Mouse (Mus musculus) brain, embryonic 18.5 days (tissue): Measurements from ENCODE around the gene Aqp2.

ENCODE experiments used
- DNase-seq: peaks from one replicate; pipeline ENCODE4 v3.0.0-alpha.2; 2012; ENCODE audit warnings: low read depth, low spot score

The Aqp2 gene

GRCm38 (mm10) chr15:99578802-99579485 lies at the start of gene Aqp2:
Gene Aqp2, plus strand, starts transcription at chr15:99579055.
- DNase-seq = no peak

DNA sequence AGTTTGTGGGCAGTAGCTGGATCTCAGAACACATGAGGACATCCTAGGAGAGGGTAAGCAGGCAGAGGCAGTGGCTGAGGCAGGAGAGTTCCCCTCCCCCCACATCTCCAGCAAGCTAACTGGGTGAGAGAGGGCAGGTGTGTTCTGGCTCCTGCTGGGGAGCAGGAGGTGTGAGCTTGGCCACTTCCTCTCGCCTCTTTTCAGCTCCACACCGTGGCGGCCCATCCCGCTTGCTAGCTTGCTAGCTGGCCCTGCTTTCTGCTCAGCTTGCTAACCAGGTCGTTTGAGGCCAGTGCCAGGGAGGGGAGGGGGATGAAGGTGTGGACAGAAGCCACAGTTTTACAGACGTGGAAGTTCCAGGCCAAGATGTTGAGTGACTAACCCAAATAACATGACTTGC lies 47.7 kb upstream of the Aqp2 start:
- DNase-seq = no peak

- no peak for DNase-seq
Observed at GRCm38 (mm10) chr15:99532023-99532422, 46.8 kb upstream of the Aqp2 start.

GRCm38 (mm10) chr15:99536889-99537862 lies 41.7 kb upstream of the Aqp2 start:
- DNase-seq = no peak

DNA sequence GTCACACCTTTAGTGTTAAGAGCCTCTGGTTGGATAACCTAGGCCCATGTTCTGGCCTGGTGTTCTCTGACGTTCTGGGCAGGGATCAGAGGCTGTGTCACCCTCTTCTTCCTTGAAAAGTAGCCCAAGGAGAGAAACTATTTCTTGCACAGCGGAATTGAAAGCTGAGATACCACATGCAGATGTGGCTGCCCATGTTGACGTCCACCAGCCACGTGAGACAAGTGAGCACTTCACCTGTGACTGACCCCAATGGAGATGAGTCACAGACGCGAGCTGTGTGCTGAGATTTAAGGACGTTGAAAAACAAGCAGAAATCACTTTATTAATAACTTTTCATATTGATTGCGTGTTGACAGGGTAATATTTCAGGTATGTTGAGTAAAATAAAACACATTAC lies 39.0 kb upstream of the Aqp2 start:
- no peak for DNase-seq

- no peak for DNase-seq
Observed at GRCm38 (mm10) chr15:99544047-99544446, 34.8 kb upstream of the Aqp2 start.

- DNase-seq = no peak
Observed at GRCm38 (mm10) chr15:99546596-99546995, 32.3 kb upstream of the Aqp2 start.

- no peak for DNase-seq
Observed at GRCm38 (mm10) chr15:99547732-99548131, 31.1 kb upstream of the Aqp2 start.

- DNase-seq = no peak
Observed at GRCm38 (mm10) chr15:99549901-99550300, 29.0 kb upstream of the Aqp2 start.

DNA sequence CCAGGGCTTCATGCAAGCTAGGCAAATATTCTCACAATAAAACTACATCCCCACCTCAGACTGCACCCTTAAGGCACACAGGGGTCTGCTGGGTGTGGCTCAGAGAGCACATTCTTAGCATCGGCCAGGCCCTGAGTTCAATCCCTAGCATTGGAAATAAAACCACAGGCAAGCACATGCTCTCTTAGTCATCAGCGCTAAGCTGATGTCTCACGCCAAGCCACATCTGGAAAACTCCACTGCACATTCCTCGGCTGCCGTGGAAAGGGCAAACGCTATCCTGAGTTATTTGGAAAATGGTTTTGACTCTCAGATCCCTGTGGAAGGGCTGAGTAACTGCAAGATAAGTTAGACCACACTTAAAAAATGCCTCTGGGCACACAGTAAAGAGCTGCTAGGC lies 25.1 kb upstream of the Aqp2 start:
- no peak for DNase-seq

DNA sequence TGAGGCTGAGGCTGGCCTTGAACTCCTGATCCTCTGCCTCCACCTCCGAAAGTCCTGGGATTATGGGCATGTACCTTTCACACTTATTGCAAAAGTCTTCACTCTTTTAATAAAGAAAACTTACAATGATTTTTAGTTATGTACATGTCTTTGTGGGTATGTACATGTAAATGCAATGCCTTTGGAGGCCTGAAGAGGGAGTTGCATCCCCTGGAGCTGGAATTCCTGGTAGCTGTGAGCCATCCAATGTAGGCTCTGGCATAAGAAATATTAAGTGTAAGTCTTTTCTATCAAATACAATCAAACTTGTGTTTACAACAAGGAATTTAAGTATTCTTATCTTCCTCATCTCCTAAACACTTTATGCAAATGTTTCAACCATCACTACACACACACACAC lies 19.9 kb upstream of the Aqp2 start:
- no peak for DNase-seq

GRCm38 (mm10) chr15:99560246-99560645 lies 18.6 kb upstream of the Aqp2 start:
- DNase-seq = no peak

GRCm38 (mm10) chr15:99567371-99567770 lies 11.5 kb upstream of the Aqp2 start:
- no peak for DNase-seq

DNA sequence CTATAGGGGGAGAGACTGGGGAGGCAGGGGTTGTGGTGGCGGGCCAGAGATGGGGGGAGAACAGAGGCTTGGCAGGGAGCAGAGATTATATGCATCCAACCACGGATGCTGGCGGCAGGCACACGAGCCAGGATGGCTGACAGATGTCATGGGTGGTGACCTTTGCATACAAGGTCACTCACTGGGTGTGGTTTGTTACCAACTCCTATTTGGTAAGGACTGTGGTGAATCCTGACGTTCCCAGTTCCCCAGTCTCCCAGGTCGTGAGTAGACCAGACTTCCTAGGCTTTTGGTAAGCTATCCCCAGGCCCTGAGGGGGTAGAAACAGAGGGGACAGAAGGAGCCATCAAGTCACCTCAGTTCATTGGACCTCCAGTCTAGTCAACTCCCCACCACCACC lies 10.2 kb upstream of the Aqp2 start:
- no peak for DNase-seq

GRCm38 (mm10) chr15:99569123-99569522 lies 9.7 kb upstream of the Aqp2 start:
- DNase-seq = no peak

- DNase-seq = no peak
Observed at GRCm38 (mm10) chr15:99583463-99584344, 4.8 kb downstream of the Aqp2 start.

- DNase-seq = no peak
Observed at GRCm38 (mm10) chr15:99584407-99585202, 5.8 kb downstream of the Aqp2 start.

GRCm38 (mm10) chr15:99585741-99586140 lies 6.9 kb downstream of the Aqp2 start:
- no peak for DNase-seq

DNA sequence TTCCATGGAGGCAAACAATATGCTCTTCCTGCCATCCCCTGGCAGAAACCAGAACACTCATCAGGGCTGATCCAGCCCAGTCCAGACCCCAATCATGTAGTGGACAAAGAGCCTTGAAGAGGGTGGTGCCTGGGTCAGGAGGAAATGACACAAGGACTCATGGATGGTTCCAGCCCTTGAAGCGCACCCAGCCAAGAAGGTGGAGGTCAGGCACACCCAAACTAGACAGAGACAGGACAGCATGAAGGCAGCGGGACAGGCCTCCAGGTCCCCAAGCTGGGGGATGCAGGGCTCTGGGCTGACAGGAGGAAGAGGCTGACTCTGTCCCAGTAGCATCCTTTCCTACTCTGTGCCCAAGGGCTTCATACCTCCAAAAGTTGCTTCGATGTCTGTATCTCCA lies 7.7 kb downstream of the Aqp2 start:
- DNase-seq = no peak

DNA sequence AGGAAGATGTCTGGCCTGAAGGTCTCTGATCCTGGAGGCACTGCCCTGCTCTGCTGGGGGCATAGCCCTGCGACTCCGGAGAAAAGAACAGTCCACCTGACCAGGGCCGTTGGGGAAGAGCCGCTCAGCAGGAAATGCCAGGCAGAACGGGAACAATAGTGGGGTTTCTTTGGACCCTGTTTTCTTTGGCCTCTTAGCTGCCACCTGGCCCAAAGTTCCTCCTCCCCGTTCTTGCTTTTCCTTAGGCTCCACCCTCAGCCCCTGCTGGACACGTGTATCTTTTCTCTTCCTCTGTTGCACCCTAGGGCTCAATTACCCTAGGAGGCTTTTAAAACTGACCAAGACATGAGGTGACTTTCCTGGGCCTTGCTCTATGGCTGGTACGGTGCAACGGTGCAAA lies 10.4 kb downstream of the Aqp2 start:
- no peak for DNase-seq

DNA sequence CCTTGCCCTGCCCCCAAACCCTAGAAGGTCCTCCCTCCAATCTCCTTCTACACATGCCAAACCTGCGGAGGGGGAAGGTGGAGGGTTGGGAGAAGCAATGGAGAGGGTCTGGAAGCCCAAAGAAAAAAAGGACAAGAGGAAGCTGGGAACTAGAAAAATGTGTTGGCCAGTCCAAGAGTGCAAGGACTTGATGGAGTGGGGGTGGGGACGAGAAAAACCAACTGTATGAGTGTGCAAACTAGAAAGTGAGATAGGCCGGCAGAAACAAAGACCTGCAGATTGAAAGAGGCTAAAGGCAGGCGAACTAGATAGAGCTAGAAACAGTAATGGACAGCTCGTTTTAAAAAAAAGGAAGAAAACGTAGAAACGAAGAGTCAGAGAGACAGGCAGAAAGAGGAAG lies 10.8 kb downstream of the Aqp2 start:
- DNase-seq = no peak
